Mouse (Mus musculus) layer of hippocampus, adult 2 months (tissue): Measurements from ENCODE around the gene Leng8. TPM values are rescaled to one million over a fixed set of nuclear protein-coding genes. Genes with fewer than 3 reads are reported as not detected.
"Not testable (repeated sequence)": the region's sequence is repeated elsewhere in the genome, so short reads cannot be mapped to it uniquely, and the experiment has no call there.

ENCODE experiments used
- DNase-seq, 2 experiments: peaks; one replicate each; pipeline ENCODE4 v3.0.0; 2022; ENCODE audit warnings: low spot score in 2 of 2
- H3K27ac ChIP-seq: fragments of 200-600 bp; 2 replicates; pipeline ENCODE4 v1.8.1; 2022
- H3K4me3 ChIP-seq: fragments of 200-600 bp; 2 replicates; pipeline ENCODE4 v1.8.1; 2022; ENCODE audit warnings: mild to moderate bottlenecking
- CTCF ChIP-seq: fragments of 200-600 bp; conservative IDR thresholded peaks from 2 replicates; pipeline ENCODE4 v1.8.1; 2022; ENCODE audit warnings: antibody characterized with exemption, mild to moderate bottlenecking, moderate library complexity
- total RNA-seq, 2 experiments: library from RNA; stranded (reverse); gene quantifications; 2 replicates each; pipeline ENCODE4 v1.2.3; 2021

The Leng8 gene
- total RNA-seq, 2 experiments from 2014 or later, result 189 to 218 TPM

DNA sequence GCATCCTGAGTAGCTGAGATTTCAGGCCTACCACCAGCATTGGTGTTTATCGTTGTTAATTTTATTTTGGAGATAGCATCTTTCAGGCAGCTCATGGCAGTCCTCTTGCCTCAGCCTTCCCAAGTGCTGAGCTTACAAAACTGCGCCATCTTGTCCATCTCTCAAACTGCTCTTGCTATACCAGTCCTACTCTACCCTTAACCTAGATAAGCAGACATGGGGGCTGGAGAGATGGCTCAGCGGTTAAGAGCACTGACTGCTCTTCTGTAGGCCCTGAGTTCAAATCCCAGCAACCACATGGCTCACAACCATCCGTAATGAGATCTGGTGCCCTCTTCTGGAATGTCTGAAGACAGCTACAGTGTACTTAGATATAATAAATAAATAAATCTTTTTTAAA lies 24.8 kb downstream of the Leng8 start:
- H3K4me3 ChIP-seq, DNase-seq, H3K27ac ChIP-seq: not testable (repeated sequence)
- TF ChIP-seq CTCF, result peak; percentile 36

- peak overlapping the region; percentile 43; the same call in 1 of the 2 replicates for H3K4me3 ChIP-seq
- no peak for TF ChIP-seq CTCF
- peak overlapping the region; percentile 28; the same call in 1 of the 2 replicates for H3K27ac ChIP-seq
- no peak for DNase-seq
These were observed 26.8 kb downstream of the Leng8 start for GRCm38 (mm10) chr7:4163571-4164072.

- DNase-seq, result no peak
- Histone ChIP-seq H3K4me3 (peak within 1 kb of the TSS; percentile 43), H3K27ac (peak within 1 kb of the TSS; percentile 28; the same call in 1 of the 2 replicates)
- no peak for TF ChIP-seq CTCF
These were observed 27.5 kb downstream of the Leng8 start, which contains the start of gene Cdc42ep5 for GRCm38 (mm10) chr7:4164090-4164910. Gene Cdc42ep5 (minus strand): TSS chr7:4164860.

GRCm38 (mm10) chr7:4165286-4165685 lies 28.4 kb downstream of the Leng8 start:
- H3K27ac ChIP-seq, result no peak overlapping the region

DNA sequence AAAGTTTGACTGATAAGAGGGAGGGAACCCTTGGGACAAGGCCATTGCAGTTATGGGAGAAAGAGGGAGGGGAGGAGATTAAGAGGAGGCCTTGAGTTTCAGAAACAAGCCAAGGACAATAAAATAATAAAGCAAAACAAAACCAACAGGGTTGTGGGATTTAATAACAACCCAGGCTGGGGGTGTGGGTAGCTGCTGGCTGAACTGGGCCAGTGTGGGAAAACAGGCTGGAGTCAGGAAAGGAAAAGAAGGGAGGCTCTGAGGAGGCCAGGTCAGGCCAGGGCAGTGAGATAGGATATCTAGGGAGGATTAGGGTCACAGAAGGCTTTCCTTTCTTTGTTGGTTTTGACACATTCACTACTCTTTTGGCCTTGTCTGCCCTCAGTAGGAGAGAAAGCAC lies 30.3 kb downstream of the Leng8 start:
- no peak overlapping the region for H3K27ac ChIP-seq
- no peak for DNase-seq
- no peak for TF ChIP-seq CTCF

More at GRCm38 (mm10) chr7:4165286-4165685, 28.4 kb downstream of the Leng8 start:
- TF ChIP-seq CTCF, result no peak
- H3K4me3 ChIP-seq, result no peak overlapping the region
- DNase-seq, result no peak

DNA sequence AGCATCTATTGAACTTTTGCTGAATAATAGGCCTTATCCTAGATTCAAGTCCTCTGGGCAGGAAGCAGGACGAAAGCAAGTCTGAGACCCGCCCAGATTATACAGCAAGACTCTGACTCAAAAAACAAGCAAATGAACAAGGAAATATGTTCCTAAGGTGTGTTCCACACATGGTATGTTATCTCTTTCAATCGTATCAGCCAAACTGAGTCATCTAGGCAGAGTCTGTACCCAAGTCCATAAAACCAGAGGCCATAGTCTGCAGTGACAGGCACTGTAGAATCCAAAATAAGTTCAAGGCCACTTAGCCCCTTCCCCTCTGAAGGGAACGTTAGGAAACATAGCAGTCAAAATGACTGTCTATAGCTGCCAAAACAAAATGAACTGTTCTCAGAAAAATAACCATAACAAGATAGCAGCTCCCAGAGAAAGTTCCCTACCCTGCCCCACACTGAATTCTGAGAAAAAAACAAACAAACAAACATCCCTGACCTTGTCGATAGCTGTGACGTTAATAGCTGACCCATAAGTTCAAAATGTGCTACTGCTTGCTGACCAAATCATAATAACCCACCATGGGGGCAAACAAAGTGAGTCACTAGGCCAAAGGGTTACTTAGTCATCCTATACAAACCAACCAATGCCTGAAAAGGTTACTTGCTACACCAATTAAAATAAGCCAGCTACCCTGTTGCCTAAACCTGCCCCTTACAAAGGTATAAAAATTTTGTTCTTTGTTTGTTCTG lies 33.5 kb downstream of the Leng8 start:
- no peak for DNase-seq
- H3K4me3 ChIP-seq, result no peak overlapping the region
- TF ChIP-seq CTCF, result no peak
- no peak overlapping the region for H3K27ac ChIP-seq

More for the DNA sequence above, 30.3 kb downstream of the Leng8 start:
- H3K4me3 ChIP-seq, result no peak overlapping the region

GRCm38 (mm10) chr7:4178438-4178837 lies 41.6 kb downstream of the Leng8 start:
- H3K4me3 ChIP-seq, result no peak overlapping the region
- no peak for TF ChIP-seq CTCF
- no peak overlapping the region for H3K27ac ChIP-seq
- DNase-seq, result no peak

Other genes with a start within 250 kb of the Leng8 start
- not detected for gene Gm14548, start 238.9 kb upstream of the Leng8 start, total RNA-seq
- gene Lilra6, start 221.5 kb upstream of the Leng8 start, total RNA-seq, result not detected
- gene Lair1, start 73.8 kb upstream of the Leng8 start, total RNA-seq, result 1 to 10 TPM; 5.2 to 7.1 TPM
- 100 to 1,000 TPM; 526 to 562 TPM for gene Ttyh1, start 17.6 kb upstream of the Leng8 start, total RNA-seq
- 1 to 10 TPM; 5.6 to 6.6 TPM for gene Leng9, start 13.3 kb downstream of the Leng8 start, total RNA-seq
- gene Cdc42ep5, start 27.8 kb downstream of the Leng8 start, total RNA-seq, result 1 to 10 TPM; 1.1 to 1.7 TPM
- gene Lilra5, start 100.7 kb downstream of the Leng8 start, total RNA-seq, result not detected
- gene Ncr1, start 200.7 kb downstream of the Leng8 start, total RNA-seq, result not detected